8 mouse cellular contexts compared by ENCODE assay signal in genomic region chr2:130664102-130664701, GRCm38 (mm10). TPM values are rescaled to one million over a fixed set of nuclear protein-coding genes. Genes with fewer than 3 reads are reported as not detected.
DNase-seq lines count a peak whose midpoint lies in the region; ATAC-seq and TF ChIP-seq lines count a peak whose summit lies in the region.

Ddrgk1 (minus strand) TSS chr2:130664659.

- peak; percentile 95 for DNase-seq in MN1 (ENCODE audit: low spot score)
- peak; percentile 96 for DNase-seq in cerebellum, adult 9-10 months
- peak; percentile 94 for DNase-seq in hindbrain, embryonic 10.5 days (ENCODE audit: low spot score)
- DNase-seq in layer of hippocampus, adult 9-11 months, result peak; percentile 97
- DNase-seq in lung, postnatal 0 days (ENCODE audit: low spot score), result peak; percentile 97
- DNase-seq in ovary, postnatal 14 days (ENCODE audit: low spot score), result peak; percentile 84
- peak; percentile 89 for DNase-seq in thymus, postnatal 14 days

- H3K36me3 ChIP-seq in hindbrain, embryonic 10.5 days, result peaks cover 37% of the 10 kb centered on the region
- peaks cover 9% of the 10 kb centered on the region; the same call in 1 of the 2 replicates for H3K36me3 ChIP-seq in lung, postnatal 0 days (ENCODE audit: insufficient read depth, low read length)

- under 1% methylated on average over 40 of the region's 40 CpGs for WGBS in hindbrain, embryonic 10.5 days
- 2% methylated on average over 40 of the region's 40 CpGs for WGBS in lung, postnatal 0 days

- no peak for TF ChIP-seq EP300 in lung, postnatal 0 days (IDR thresholded peaks at IDR 0.05)

- peak; percentile 53 for TF ChIP-seq CTCF in lung, postnatal 0 days (IDR thresholded peaks at IDR 0.05)

- peak within 1 kb of the TSS; percentile 87 for H3K9ac ChIP-seq in lung, postnatal 0 days (replicated peaks; ENCODE audit: low read depth)

- no peaks in the 10 kb centered on the region for H3K9me3 ChIP-seq in hindbrain, embryonic 10.5 days
- no peaks in the 10 kb centered on the region for H3K9me3 ChIP-seq in lung, postnatal 0 days (ENCODE audit: low read length)

- H3K4me1 ChIP-seq in hindbrain, embryonic 10.5 days (replicated peaks), result peaks cover 34% of the 10 kb centered on the region
- H3K4me1 ChIP-seq in lung, postnatal 0 days (ENCODE audit: insufficient read depth, low read depth, low read length), result peaks cover 14% of the 10 kb centered on the region; the same call in 1 of the 2 replicates

- peak within 1 kb of the TSS; percentile 98 for H3K27ac ChIP-seq in hindbrain, embryonic 10.5 days
- peak within 1 kb of the TSS; percentile 98 for H3K27ac ChIP-seq in lung, postnatal 0 days (ENCODE audit: low read length)

- peak within 1 kb of the TSS; percentile 60 for H3K4me2 ChIP-seq in lung, postnatal 0 days (replicated peaks; ENCODE audit: low read depth, low read length)

- peak within 1 kb of the TSS; percentile 67 for H3K4me3 ChIP-seq in hindbrain, embryonic 10.5 days
- H3K4me3 ChIP-seq in lung, postnatal 0 days (ENCODE audit: low read depth, low read length), result peak within 1 kb of the TSS; percentile 57

- ATAC-seq in frontal cortex, adult (ENCODE audit: low TSS enrichment), result peak; percentile 85
- peak; percentile 96 for ATAC-seq in lung, postnatal 0 days

- H3K27me3 ChIP-seq in hindbrain, embryonic 10.5 days (ENCODE audit: insufficient read depth, poor library complexity, severe bottlenecking), result no peaks in the 10 kb centered on the region
- H3K27me3 ChIP-seq in lung, postnatal 0 days (replicated peaks; ENCODE audit: insufficient read depth, low read length), result no peaks in the 10 kb centered on the region

RNA-seq across cellular contexts. Expression of gene Ddrgk1, which starts in this region (rescaled TPM):
- polyA plus RNA-seq in hindbrain, embryonic 10.5 days (2016; fragmentation: Nextera tagmentation; extraction: Ambion mirVana), result 47.1 and 50.7 TPM in 2 replicates
- 82.6 and 90.9 TPM in 2 replicates for polyA plus RNA-seq in lung, postnatal 0 days (2015; fragmentation: Nextera tagmentation; extraction: Ambion mirVana)

Comparison
In these comparisons a context has a peak if more than half of its experiments do, and no peak if none do; other contexts are left out.
1. Peak in every context shown above with its lines: DNase-seq, ATAC-seq, H3K4me3 ChIP-seq and H3K27ac ChIP-seq.